Mouse (Mus musculus): ENCODE results near the gene Abcc12. TPM values are rescaled to one million over a fixed set of nuclear protein-coding genes. Genes with fewer than 3 reads are reported as not detected.

Abcc12 gene
- total RNA-seq, 2 experiments from 2014 or later: not detected

DNA sequence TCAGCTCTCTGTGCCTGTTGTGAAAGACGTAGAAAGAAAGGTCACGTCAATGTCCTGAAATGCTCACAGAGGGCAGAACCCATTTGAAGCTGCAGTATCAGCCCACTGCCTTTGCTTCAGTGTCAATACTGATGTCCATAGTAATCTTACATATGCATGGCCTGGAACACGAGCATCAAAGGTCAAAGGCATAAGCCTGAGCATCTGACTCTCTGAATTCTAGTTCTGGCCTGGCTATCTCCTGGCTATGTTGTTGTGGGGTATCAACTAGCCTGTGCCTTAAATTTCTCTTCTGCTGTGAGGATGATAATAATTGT is 141.5 kb downstream of the Abcc12 start:
- ATAC-seq (replicated peaks; ENCODE audit: poor library complexity, severe bottlenecking): no peak

DNA sequence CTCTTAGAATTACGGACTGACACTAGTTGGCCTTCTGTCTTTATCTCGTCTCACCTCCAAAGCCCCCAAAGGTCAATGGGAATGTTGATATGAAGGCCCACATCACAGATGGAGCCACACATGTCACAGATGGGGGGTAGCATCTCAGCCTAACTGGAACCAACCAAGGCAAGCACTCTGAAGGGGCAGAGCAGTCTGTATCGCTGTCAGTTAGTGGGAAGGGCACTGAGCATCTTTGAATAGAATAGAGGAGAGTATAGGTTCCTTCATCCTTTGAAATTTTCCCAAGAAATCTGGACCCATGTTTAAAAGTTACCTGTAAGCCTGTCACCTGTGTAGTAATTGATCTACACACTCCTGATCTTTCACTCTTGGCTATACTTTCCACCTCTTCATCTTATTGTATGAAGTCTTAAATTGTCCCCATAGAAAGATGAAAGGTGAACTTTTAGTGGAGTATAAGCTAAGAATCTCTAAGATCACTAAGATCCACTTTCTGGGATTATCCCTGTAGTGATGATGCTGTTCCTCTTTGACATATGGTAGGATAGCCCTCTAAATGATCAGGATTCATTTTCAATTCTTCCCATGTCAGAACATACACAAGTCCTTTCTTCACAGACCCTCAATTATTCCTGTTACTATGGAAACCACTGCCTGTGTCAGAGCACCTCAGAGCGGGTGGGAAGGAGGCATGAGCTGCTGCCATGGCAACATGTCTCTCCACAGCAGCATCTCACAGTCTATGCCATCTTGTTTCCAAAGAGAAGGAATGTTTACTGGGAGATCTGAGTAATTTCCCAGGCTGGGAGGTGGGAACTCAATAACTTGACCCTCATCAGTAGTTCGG is 142.1 kb downstream of the Abcc12 start:
- ATAC-seq (replicated peaks; ENCODE audit: poor library complexity, severe bottlenecking): no peak

DNA sequence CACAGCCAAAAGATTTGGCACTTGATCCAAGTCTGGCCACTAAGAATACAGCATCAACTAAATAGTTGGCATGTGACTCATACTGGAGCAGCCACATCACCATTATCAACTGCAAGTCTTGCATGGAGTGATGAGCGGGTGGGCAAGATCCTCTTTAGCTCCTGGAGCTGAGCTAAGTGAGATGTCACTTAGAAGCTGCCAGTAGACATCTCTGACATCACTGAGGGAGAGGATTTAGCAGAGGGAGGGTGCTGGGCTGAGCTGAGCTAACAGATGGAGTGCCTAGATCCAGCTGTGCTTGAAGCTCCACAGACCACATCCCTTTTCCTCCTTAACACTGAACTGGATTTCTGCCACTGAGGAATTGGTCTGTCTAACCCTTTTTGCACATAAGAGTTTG is 143.1 kb downstream of the Abcc12 start:
- ATAC-seq (replicated peaks; ENCODE audit: poor library complexity, severe bottlenecking): no peak

Other genes starting within 250 kb of the Abcc12 start
- 29.4 and 31.9 TPM in 2 replicates for gene Lonp2, start 43.4 kb upstream of the Abcc12 start, total RNA-seq (2014; fragmentation: Nextera tagmentation)
- gene Lonp2, start 43.4 kb upstream of the Abcc12 start, total RNA-seq (2017): 41.1 and 44.9 TPM in 2 replicates
- not detected in 2 replicates for gene Gm10638, start 165.0 kb upstream of the Abcc12 start, total RNA-seq (2014; fragmentation: Nextera tagmentation)
- gene Gm10638, start 165.0 kb upstream of the Abcc12 start, total RNA-seq (2017): 0.36 TPM in 1 of 2 replicates, not detected in the other
- 8.1 and 14.1 TPM in 2 replicates for gene Siah1a, start 165.2 kb upstream of the Abcc12 start, total RNA-seq (2014; fragmentation: Nextera tagmentation)
- 14.5 and 21.0 TPM in 2 replicates for gene Siah1a, start 165.2 kb upstream of the Abcc12 start, total RNA-seq (2017)

Measured in granulocyte monocyte progenitor cell, adult 5-6 weeks (primary cell).